Mouse (Mus musculus): ENCODE measurements around the gene Utrn.

Utrn gene

GRCm38 (mm10) chr10:12534301-12534700 lies 334.9 kb downstream of the Utrn start:
- no peak for DNase-seq (ENCODE audit: low spot score)

GRCm38 (mm10) chr10:12522078-12522477 lies 347.1 kb downstream of the Utrn start:
- DNase-seq (ENCODE audit: low spot score), result no peak

- DNase-seq (ENCODE audit: low spot score), result no peak
Observed at GRCm38 (mm10) chr10:12518162-12518561, 351.0 kb downstream of the Utrn start.

GRCm38 (mm10) chr10:12505568-12505967 lies 363.6 kb downstream of the Utrn start:
- DNase-seq (ENCODE audit: low spot score), result no peak

- no peak for DNase-seq (ENCODE audit: low spot score)
Observed at GRCm38 (mm10) chr10:12500489-12500888, 368.7 kb downstream of the Utrn start.

- no peak for DNase-seq (ENCODE audit: low spot score)
Observed at GRCm38 (mm10) chr10:12497555-12497954, 371.6 kb downstream of the Utrn start.

GRCm38 (mm10) chr10:12489551-12490177 lies 379.5 kb downstream of the Utrn start:
- DNase-seq (ENCODE audit: low spot score), result no peak

- no peak for DNase-seq (ENCODE audit: low spot score)
Observed at GRCm38 (mm10) chr10:12488518-12488917, 380.6 kb downstream of the Utrn start.

GRCm38 (mm10) chr10:12488117-12488516 lies 381.0 kb downstream of the Utrn start:
- DNase-seq (ENCODE audit: low spot score), result no peak

GRCm38 (mm10) chr10:12483494-12483893 lies 385.7 kb downstream of the Utrn start:
- no peak for DNase-seq (ENCODE audit: low spot score)

GRCm38 (mm10) chr10:12482975-12483374 lies 386.2 kb downstream of the Utrn start:
- DNase-seq (ENCODE audit: low spot score), result no peak

- DNase-seq (ENCODE audit: low spot score), result no peak
Observed at GRCm38 (mm10) chr10:12474850-12475621, 394.1 kb downstream of the Utrn start.

GRCm38 (mm10) chr10:12469391-12470057 lies 399.6 kb downstream of the Utrn start:
- DNase-seq (ENCODE audit: low spot score), result no peak

GRCm38 (mm10) chr10:12467544-12467943 lies 401.6 kb downstream of the Utrn start:
- DNase-seq (ENCODE audit: low spot score), result peak; percentile 66

- DNase-seq (ENCODE audit: low spot score), result no peak
Observed at GRCm38 (mm10) chr10:12460945-12461344, 408.2 kb downstream of the Utrn start.

- DNase-seq (ENCODE audit: low spot score), result no peak
Observed at GRCm38 (mm10) chr10:12456867-12457266, 412.3 kb downstream of the Utrn start.

- DNase-seq (ENCODE audit: low spot score), result no peak
Observed at GRCm38 (mm10) chr10:12452641-12453040, 416.5 kb downstream of the Utrn start.

- DNase-seq (ENCODE audit: low spot score), result no peak
Observed at GRCm38 (mm10) chr10:12444122-12444521, 425.0 kb downstream of the Utrn start.

GRCm38 (mm10) chr10:12433161-12433560 lies 436.0 kb downstream of the Utrn start:
- no peak for DNase-seq (ENCODE audit: low spot score)

GRCm38 (mm10) chr10:12430399-12430798 lies 438.8 kb downstream of the Utrn start:
- no peak for DNase-seq (ENCODE audit: low spot score)

GRCm38 (mm10) chr10:12426866-12427265 lies 442.3 kb downstream of the Utrn start:
- no peak for DNase-seq (ENCODE audit: low spot score)

- DNase-seq (ENCODE audit: low spot score), result no peak
Observed at GRCm38 (mm10) chr10:12424944-12425343, 444.2 kb downstream of the Utrn start.
